Mouse (Mus musculus) heart, postnatal 0 days (tissue): ENCODE data around the gene Mrps7.

Experiments used
- CTCF ChIP-seq: IDR thresholded peaks from 2 replicates; pipeline ENCODE4 v1.5.1; 2016; ENCODE audit warnings: antibody characterized with exemption, control low read depth, low read depth
- EP300 ChIP-seq: IDR thresholded peaks from 2 replicates; pipeline ENCODE4 v1.6.1; 2016; ENCODE audit warnings: antibody characterized with exemption, low read depth

- TF ChIP-seq CTCF (no peak), EP300 (no peak)
These were observed 46.0 kb downstream of the Mrps7 start for GRCm38 (mm10) chr11:115649706-115650105.
